Mouse (Mus musculus) splenic B cell, adult 2 months (primary cell): ENCODE measurements at regions not wholly inside any gene's neighbourhood (a gene's known extent, or its start where the extent isn't known, plus 50 kb on each side); places are given as distances from the start of the nearest gene placed in this dataset.

ENCODE experiments used
- DNase-seq: peaks from one replicate; pipeline ENCODE4 v3.0.0-alpha.2; 2011; ENCODE audit warnings: low read depth, low spot score
- H3K27me3 ChIP-seq: 2 replicates; pipeline ENCODE4 v1.6.1; 2012; ENCODE audit warnings: mild to moderate bottlenecking, low read length, moderate library complexity, mixed read lengths; ENCODE audit not compliant: control insufficient read depth, poor library complexity, insufficient read depth, severe bottlenecking
- H3K36me3 ChIP-seq: 2 replicates; pipeline ENCODE4 v1.6.1; 2012; ENCODE audit warnings: mild to moderate bottlenecking, low read length, moderate library complexity, mixed read lengths; ENCODE audit not compliant: control insufficient read depth, poor library complexity, insufficient read depth, severe bottlenecking

- Histone ChIP-seq H3K36me3 (no peaks in the 10 kb centered on the region), H3K27me3 (no peaks in the 10 kb centered on the region)
- no peak for DNase-seq
These were observed 472.1 kb downstream of the Cdh26 start for GRCm38 (mm10) chr2:178902397-178902796.

GRCm38 (mm10) chr2:178909325-178909724, 479.0 kb downstream of the Cdh26 start:
- H3K36me3 ChIP-seq, result no peaks in the 10 kb centered on the region
- no peak for DNase-seq
- H3K27me3 ChIP-seq, result no peaks in the 10 kb centered on the region; the same call in 1 of the 2 replicates

- no peaks in the 10 kb centered on the region; the same call in 1 of the 2 replicates for H3K27me3 ChIP-seq
- DNase-seq, result no peak
- no peaks in the 10 kb centered on the region for H3K36me3 ChIP-seq
These were observed 481.3 kb downstream of the Cdh26 start for GRCm38 (mm10) chr2:178911646-178912045.

DNA sequence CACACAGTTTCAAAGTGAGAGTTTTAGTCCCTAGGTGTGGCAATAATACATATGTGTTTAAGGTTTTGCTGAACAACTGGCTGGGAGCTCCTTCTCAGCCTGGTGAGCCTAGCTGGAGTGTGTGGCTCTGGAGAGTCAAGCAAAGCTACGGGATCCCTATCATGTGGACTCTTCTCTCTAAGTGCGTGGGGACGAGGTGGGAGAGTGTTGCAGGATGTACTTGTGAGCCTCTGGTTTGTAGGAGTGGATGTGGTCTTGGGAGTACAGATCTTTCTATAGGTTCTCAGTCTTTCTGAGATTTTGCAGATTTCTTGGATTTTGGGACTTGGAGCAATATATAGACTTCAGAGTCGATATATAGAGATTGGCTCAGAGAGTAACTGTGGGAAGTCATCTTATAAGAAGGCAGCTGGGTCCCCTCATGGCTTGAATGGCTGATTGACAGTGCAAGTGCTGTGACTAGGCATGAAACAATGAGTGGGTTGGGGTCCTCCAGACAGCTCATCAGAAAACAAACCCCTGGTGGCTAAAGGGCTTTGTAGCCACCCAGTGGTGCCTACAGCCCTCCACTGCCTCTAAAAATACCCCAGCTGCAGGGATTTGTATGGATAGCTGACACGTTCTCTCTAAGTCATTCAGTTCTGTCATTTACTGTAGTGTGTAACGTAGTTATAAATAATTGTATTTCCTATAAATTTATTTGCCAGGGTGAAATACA, 486.1 kb downstream of the Cdh26 start:
- DNase-seq, result no peak
- Histone ChIP-seq H3K27me3 (no peaks in the 10 kb centered on the region), H3K36me3 (no peaks in the 10 kb centered on the region)

- no peak for DNase-seq
- Histone ChIP-seq H3K27me3 (no peaks in the 10 kb centered on the region), H3K36me3 (no peaks in the 10 kb centered on the region)
These were observed 494.3 kb downstream of the Cdh26 start for GRCm38 (mm10) chr2:178924456-178925115.

DNA sequence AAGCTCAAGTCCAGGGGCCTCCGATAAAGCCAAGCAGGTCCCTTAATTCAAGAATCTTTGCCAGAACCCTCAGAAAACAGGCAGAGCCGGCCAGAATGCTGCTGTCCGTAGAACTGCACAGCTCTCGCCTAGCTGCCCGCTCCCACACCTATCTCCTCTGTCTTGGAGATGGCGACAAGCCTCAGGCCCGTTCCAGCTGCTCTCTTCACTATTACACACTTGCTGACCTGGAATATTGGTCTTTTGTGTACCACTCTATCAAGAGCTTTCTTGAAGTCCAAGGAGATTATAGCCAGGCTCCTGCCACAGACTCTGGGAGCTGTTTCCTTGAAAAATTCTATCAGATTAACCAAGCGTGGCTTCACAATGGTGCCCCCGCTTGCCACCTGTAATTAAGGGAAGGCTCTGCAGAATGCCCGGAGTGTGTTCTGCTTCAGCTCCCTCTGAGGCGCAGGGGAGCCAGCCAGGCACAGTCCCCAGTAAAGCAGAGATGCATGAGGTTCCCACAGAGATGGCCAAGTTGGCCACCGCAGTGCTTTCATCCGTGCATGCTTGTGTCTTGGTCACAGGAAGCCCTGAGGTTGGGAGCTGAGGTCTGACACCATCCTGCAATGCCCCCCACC, 496.8 kb downstream of the Cdh26 start:
- H3K27me3 ChIP-seq, result no peaks in the 10 kb centered on the region
- no peaks in the 10 kb centered on the region for H3K36me3 ChIP-seq
- no peak for DNase-seq

DNA sequence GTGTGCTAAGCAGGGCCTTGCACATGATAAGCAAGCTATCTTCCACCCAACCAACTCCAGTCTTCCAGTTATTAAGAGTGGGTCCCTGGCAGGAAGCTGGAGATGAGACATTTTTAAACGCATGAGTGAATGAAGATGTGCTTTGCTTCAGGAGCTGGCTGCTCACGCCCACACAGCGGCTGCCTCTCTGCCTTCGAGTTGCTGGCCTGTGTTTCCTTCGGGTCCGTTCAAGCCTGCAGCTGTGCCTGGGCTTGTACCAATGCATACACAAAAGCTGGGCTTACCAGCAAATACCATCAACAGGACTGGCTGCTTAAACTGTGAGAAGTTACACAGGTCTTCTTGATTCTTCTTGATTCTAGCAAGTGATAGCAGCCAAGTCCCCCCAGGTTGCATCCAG, 498.7 kb downstream of the Cdh26 start:
- Histone ChIP-seq H3K36me3 (no peaks in the 10 kb centered on the region), H3K27me3 (no peaks in the 10 kb centered on the region)
- DNase-seq, result no peak

DNA sequence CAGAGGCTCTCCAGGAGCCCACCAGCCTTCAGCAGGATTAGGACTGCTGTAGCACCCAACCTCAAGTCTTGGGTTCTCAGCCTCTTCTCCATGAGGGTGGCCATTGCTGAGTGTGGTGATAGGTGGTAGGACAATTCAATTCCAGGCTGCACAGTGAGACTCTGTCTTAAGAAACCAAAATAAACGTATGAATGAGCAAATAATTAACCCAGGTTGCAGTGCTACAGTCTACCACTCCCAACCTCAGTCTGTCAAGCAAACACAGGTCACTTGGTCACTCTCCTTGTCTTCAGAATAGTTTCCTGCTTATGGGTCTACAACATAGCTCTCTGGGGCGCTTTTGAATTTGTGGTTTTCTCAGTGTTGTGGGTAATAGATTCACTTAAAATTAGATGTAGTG, 499.8 kb downstream of the Cdh26 start:
- DNase-seq, result no peak
- no peaks in the 10 kb centered on the region for H3K36me3 ChIP-seq
- no peaks in the 10 kb centered on the region for H3K27me3 ChIP-seq

DNA sequence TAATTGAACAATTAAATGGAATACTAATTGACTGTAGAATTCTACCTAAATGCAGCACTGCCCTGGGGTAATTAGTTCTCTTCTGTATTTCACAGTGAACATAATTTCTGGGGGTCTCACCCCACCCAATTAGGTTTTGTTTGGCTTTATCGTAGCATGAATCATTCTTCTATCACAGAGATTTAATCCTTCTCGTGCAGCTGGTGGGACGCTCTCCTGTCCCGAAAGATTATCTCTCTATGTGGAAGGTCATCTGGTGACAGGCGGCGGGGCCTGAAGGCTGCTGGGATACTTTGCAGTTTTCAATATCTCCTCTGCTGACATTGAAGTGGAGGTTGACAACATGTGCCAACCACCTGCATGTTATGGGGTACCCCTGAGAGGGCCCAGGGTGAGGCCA, 493.8 kb upstream of the Cdh4 start:
- Histone ChIP-seq H3K27me3 (no peaks in the 10 kb centered on the region), H3K36me3 (no peaks in the 10 kb centered on the region)
- DNase-seq, result no peak

DNA sequence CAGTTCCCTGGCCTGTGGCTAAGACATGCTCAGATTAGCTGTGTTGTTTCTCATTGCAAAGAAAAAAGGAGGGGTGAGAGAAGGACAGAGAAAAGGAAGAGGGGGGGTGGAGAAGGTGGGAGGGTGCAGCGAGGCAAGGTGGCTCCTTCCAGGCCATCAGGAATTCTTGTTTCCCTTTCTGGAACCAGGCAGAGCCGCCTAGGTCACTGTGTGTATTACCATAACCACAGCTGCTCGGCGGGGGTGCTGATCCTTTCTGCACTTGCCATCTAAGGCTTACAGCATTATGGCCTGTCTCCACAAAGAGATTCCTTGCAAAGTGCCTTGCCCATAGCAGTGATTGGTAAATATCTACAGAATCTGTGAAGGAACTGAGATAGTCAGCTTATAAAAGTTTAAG, 493.1 kb upstream of the Cdh4 start:
- DNase-seq, result no peak
- Histone ChIP-seq H3K27me3 (no peaks in the 10 kb centered on the region), H3K36me3 (no peaks in the 10 kb centered on the region)

DNA sequence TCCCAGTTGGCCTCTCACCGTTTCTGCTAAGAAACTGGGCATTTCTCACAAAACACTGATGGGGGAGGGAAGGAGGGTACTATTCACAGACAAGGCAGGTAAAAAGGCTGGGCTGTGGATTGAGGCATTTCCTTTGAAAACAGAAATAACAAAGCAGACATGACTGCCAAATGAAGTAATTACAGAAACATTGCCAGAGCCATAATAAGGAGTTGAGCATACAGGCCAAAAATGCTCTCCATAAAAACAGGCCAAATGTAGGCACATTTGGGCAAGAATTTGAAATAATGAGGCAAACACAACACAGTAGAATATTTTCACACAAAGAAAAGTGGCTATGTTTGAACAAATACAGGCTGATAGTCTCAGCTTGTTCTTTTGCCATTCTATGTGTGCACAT, 491.9 kb upstream of the Cdh4 start:
- H3K27me3 ChIP-seq, result no peaks in the 10 kb centered on the region
- no peak for DNase-seq
- H3K36me3 ChIP-seq, result no peaks in the 10 kb centered on the region

DNA sequence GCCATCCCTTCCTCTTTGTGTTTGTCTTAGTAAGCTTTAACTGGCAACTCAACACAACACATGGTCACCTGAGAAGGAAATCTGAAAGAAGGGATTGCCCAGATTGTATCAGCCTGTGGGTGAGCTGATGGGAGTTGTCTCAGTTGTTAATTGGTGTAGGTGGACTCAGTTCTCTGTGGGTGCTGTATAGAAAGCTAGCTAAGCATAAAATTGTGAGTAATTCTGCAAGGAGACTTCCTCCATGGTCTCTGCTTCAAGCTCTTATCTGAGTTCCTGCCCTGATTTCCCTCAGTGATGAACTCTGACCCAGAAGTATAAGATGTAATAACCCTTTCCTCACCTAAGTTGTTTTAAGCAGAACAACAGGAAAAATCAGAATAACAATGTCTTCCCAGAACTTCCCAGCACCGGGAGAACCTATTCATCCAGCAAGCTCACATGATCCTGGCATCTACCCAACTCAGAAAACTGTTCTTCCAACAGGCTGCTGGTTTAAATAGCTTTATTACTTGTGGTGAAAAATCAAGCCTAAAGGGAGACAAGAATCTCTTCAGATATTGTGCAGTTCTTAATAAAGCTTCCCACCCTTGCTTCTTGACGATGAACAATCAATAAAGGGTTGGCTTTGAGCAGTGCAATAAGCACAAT, 487.7 kb upstream of the Cdh4 start:
- DNase-seq, result no peak
- Histone ChIP-seq H3K36me3 (no peaks in the 10 kb centered on the region), H3K27me3 (no peaks in the 10 kb centered on the region)

GRCm38 (mm10) chr2:178958829-178959228, 483.4 kb upstream of the Cdh4 start:
- H3K36me3 ChIP-seq, result no peaks in the 10 kb centered on the region
- DNase-seq, result no peak

DNA sequence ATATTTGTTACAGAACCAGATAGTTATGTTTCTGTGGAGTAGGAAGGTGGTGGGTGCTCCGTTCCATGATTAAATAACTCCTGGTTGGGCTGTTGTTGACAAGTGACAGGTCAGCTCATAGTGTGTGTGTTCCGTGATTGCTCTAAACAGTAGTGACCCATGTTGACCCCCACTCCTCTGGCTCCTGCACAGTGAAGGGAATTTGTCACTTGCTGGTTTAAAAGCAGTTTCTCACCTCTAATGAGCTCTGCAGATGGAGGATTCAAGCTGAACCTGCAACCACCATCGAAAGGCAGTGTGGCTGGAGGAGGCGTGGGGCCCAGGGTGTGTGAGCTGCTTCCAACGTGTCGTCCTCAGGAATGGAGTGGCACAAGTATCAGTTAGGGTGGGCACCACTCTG, 482.6 kb upstream of the Cdh4 start:
- Histone ChIP-seq H3K36me3 (no peaks in the 10 kb centered on the region), H3K27me3 (no peaks in the 10 kb centered on the region)
- DNase-seq, result no peak

More at GRCm38 (mm10) chr2:178958829-178959228, 483.4 kb upstream of the Cdh4 start:
- H3K27me3 ChIP-seq, result no peaks in the 10 kb centered on the region
